Mouse (Mus musculus): Measurements from ENCODE around the gene Tacc3. TPM values are rescaled to one million over a fixed set of nuclear protein-coding genes. Genes with fewer than 3 reads are reported as not detected.

The Tacc3 gene
- polyA plus RNA-seq, 1 experiment from 2014 or later: 227 TPM

GRCm38 (mm10) chr5:33715182-33715581 lies 57.3 kb downstream of the Tacc3 start:
- no peak overlapping the region for H3K27ac ChIP-seq
- no peak overlapping the region for H3K4me3 ChIP-seq
- H3K4me1 ChIP-seq: peaks cover 13% of the 10 kb centered on the region
- no peak overlapping the region for H3K9ac ChIP-seq
- no peak overlapping the region for H3K4me2 ChIP-seq
- no peaks in the 10 kb centered on the region for H3K36me3 ChIP-seq
- no peaks in the 10 kb centered on the region for H3K9me3 ChIP-seq
- no peak for ATAC-seq (ENCODE audit: borderline replicate concordance, extremely low read depth, low FRiP score, low TSS enrichment)
- no peaks in the 10 kb centered on the region for H3K27me3 ChIP-seq
- 66% methylated on average over 2 of the region's 2 CpGs for WGBS

- no peak overlapping the region for H3K4me3 ChIP-seq
- peaks cover 21% of the 10 kb centered on the region for H3K4me1 ChIP-seq
- H3K4me2 ChIP-seq: no peak overlapping the region
- no peaks in the 10 kb centered on the region for H3K36me3 ChIP-seq
- peak overlapping the region; percentile 77 for H3K27ac ChIP-seq
- H3K9me3 ChIP-seq: no peaks in the 10 kb centered on the region
- peak; percentile 37; the same call in 1 of the 2 replicates for ATAC-seq (ENCODE audit: borderline replicate concordance, extremely low read depth, low FRiP score, low TSS enrichment)
- H3K27me3 ChIP-seq: 0 out of 2 replicates have a peak, but pooled peaks cover 3% of the 10 kb centered on the region
- no peak overlapping the region for H3K9ac ChIP-seq
- WGBS: 66% methylated on average over 6 of the region's 6 CpGs
Measured at GRCm38 (mm10) chr5:33716467-33716866, 58.5 kb downstream of the Tacc3 start.

- WGBS: 67% methylated on average over 5 of the region's 5 CpGs
- Histone ChIP-seq H3K9me3 (no peaks in the 10 kb centered on the region), H3K4me1 (peaks cover 31% of the 10 kb centered on the region), H3K4me3 (no peak overlapping the region), H3K4me2 (no peak overlapping the region), H3K9ac (no peak overlapping the region), H3K36me3 (no peaks in the 10 kb centered on the region), H3K27ac (no peak overlapping the region), H3K27me3 (0 out of 2 replicates have a peak, but pooled peaks cover 3% of the 10 kb centered on the region)
- ATAC-seq (ENCODE audit: borderline replicate concordance, extremely low read depth, low FRiP score, low TSS enrichment): no peak
Measured at GRCm38 (mm10) chr5:33718460-33718859, 60.5 kb downstream of the Tacc3 start.

GRCm38 (mm10) chr5:33720852-33721490 lies 63.0 kb downstream of the Tacc3 start:
- WGBS: 10% methylated on average over 8 of the region's 8 CpGs
- H3K4me1 ChIP-seq: peaks cover 52% of the 10 kb centered on the region
- 0 out of 2 replicates have a peak, but pooled peaks cover 3% of the 10 kb centered on the region for H3K27me3 ChIP-seq
- H3K36me3 ChIP-seq: no peaks in the 10 kb centered on the region
- 0 out of 2 replicates have a peak overlapping the region, but pooled peaks have one; percentile 86 for H3K9ac ChIP-seq
- no peak for ATAC-seq (ENCODE audit: borderline replicate concordance, extremely low read depth, low FRiP score, low TSS enrichment)
- peak overlapping the region; percentile 94 for H3K4me3 ChIP-seq
- no peaks in the 10 kb centered on the region for H3K9me3 ChIP-seq
- H3K4me2 ChIP-seq: peak overlapping the region; percentile 94
- H3K27ac ChIP-seq: peak overlapping the region; percentile 92

- ATAC-seq (ENCODE audit: borderline replicate concordance, extremely low read depth, low FRiP score, low TSS enrichment): peak; percentile 86
- Histone ChIP-seq H3K36me3 (no peaks in the 10 kb centered on the region), H3K4me2 (peak within 1 kb of the TSS; percentile 94), H3K4me3 (peak within 1 kb of the TSS; percentile 94), H3K9me3 (no peaks in the 10 kb centered on the region), H3K4me1 (peaks cover 52% of the 10 kb centered on the region), H3K9ac (peak within 1 kb of the TSS; percentile 86), H3K27ac (peak within 1 kb of the TSS; percentile 92), H3K27me3 (0 out of 2 replicates have a peak, but pooled peaks cover 3% of the 10 kb centered on the region)
- under 1% methylated on average over 66 of the region's 73 CpGs for WGBS
Measured at GRCm38 (mm10) chr5:33721541-33722265, 63.8 kb downstream of the Tacc3 start, which contains the start of gene Fgfr3. Fgfr3 (plus strand) TSS chr5:33721674.

GRCm38 (mm10) chr5:33722266-33723018 lies 64.5 kb downstream of the Tacc3 start:
- no peaks in the 10 kb centered on the region for H3K9me3 ChIP-seq
- H3K4me3 ChIP-seq: peak overlapping the region; percentile 94
- H3K4me2 ChIP-seq: peak overlapping the region; percentile 94
- H3K27ac ChIP-seq: peak overlapping the region; percentile 92
- 0 out of 2 replicates have a peak, but pooled peaks cover 3% of the 10 kb centered on the region for H3K27me3 ChIP-seq
- under 1% methylated on average over 53 of the region's 53 CpGs for WGBS
- peak; percentile 21; the same call in 1 of the 2 replicates for ATAC-seq (ENCODE audit: borderline replicate concordance, extremely low read depth, low FRiP score, low TSS enrichment)
- H3K4me1 ChIP-seq: peaks cover 50% of the 10 kb centered on the region
- H3K9ac ChIP-seq: peak overlapping the region; percentile 86
- no peaks in the 10 kb centered on the region for H3K36me3 ChIP-seq

GRCm38 (mm10) chr5:33723019-33723640 lies 65.2 kb downstream of the Tacc3 start:
- Histone ChIP-seq H3K9me3 (no peaks in the 10 kb centered on the region), H3K4me3 (peak overlapping the region; percentile 94), H3K9ac (peak overlapping the region; percentile 86), H3K27me3 (0 out of 2 replicates have a peak, but pooled peaks cover 3% of the 10 kb centered on the region), H3K36me3 (peaks cover 4% of the 10 kb centered on the region), H3K4me1 (peaks cover 50% of the 10 kb centered on the region), H3K27ac (peak overlapping the region; percentile 92), H3K4me2 (peak overlapping the region; percentile 94)
- WGBS: under 1% methylated on average over 60 of the region's 61 CpGs
- ATAC-seq (ENCODE audit: borderline replicate concordance, extremely low read depth, low FRiP score, low TSS enrichment): no peak

- H3K27ac ChIP-seq: no peak overlapping the region
- peaks cover 8% of the 10 kb centered on the region for H3K36me3 ChIP-seq
- H3K4me1 ChIP-seq: peaks cover 50% of the 10 kb centered on the region
- H3K4me3 ChIP-seq: peak overlapping the region; percentile 94
- H3K4me2 ChIP-seq: peak overlapping the region; percentile 94
- no peaks in the 10 kb centered on the region for H3K9me3 ChIP-seq
- 10% methylated on average over 36 of the region's 36 CpGs for WGBS
- H3K27me3 ChIP-seq: 0 out of 2 replicates have a peak, but pooled peaks cover 3% of the 10 kb centered on the region
- peak overlapping the region; percentile 86 for H3K9ac ChIP-seq
- ATAC-seq (ENCODE audit: borderline replicate concordance, extremely low read depth, low FRiP score, low TSS enrichment): no peak
Measured at GRCm38 (mm10) chr5:33723641-33724465, 65.9 kb downstream of the Tacc3 start.

GRCm38 (mm10) chr5:33726081-33726647 lies 68.2 kb downstream of the Tacc3 start:
- Histone ChIP-seq H3K4me2 (peak overlapping the region; percentile 94), H3K9ac (no peak overlapping the region)
- WGBS: 54% methylated on average over 7 of the region's 7 CpGs

GRCm38 (mm10) chr5:33726891-33727290 lies 69.0 kb downstream of the Tacc3 start:
- WGBS: 70% methylated on average over 1 of the region's 1 CpGs
- ATAC-seq (ENCODE audit: borderline replicate concordance, extremely low read depth, low FRiP score, low TSS enrichment): no peak
- no peaks in the 10 kb centered on the region for H3K27me3 ChIP-seq
- no peaks in the 10 kb centered on the region for H3K9me3 ChIP-seq
- H3K9ac ChIP-seq: no peak overlapping the region
- no peak overlapping the region for H3K4me3 ChIP-seq
- peaks cover 38% of the 10 kb centered on the region for H3K36me3 ChIP-seq
- no peak overlapping the region for H3K27ac ChIP-seq
- H3K4me1 ChIP-seq: peaks cover 51% of the 10 kb centered on the region
- peak overlapping the region; percentile 94; the same call in 1 of the 2 replicates for H3K4me2 ChIP-seq

More at GRCm38 (mm10) chr5:33726081-33726647, 68.2 kb downstream of the Tacc3 start:
- Histone ChIP-seq H3K4me1 (peaks cover 54% of the 10 kb centered on the region), H3K27ac (peak overlapping the region; percentile 80), H3K9me3 (no peaks in the 10 kb centered on the region), H3K4me3 (no peak overlapping the region), H3K36me3 (peaks cover 30% of the 10 kb centered on the region), H3K27me3 (0 out of 2 replicates have a peak, but pooled peaks cover 2% of the 10 kb centered on the region)
- peak; percentile 37 for ATAC-seq (ENCODE audit: borderline replicate concordance, extremely low read depth, low FRiP score, low TSS enrichment)
